Mouse (Mus musculus) mature B cell (primary cell): Measurements from ENCODE around the gene Bsnd.

Source experiments
- in situ Hi-C: fragments of 300-500 bp; cut with MboI; formaldehyde crosslinking; loops from 2 replicates; pipeline ENCODE4 v1.14.3; 2019

Gene Bsnd

GRCm38 (mm10) chr4:106483215-106483727, 8.8 kb downstream of the Bsnd start:
- in situ Hi-C loops = no loop called here

DNA sequence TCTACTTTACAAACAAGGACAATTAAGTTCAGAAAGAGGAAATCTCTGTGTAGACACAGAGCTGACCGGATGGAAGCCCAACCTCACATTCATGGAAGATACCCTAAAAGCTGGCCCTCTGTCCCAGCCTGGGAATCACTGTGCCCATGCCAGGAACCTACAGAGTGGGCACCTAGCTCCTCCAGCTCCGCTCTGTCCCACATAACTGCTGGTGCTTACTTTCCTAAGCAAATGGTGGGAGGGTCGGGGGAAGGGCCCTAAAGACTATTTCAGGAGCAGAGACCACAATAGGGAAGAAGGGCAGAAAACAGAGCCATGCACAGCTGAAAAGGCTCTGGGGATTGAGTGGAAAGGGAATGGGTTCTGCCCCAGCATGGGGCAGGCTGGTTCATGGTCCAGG, 11.5 kb downstream of the Bsnd start:
- in situ Hi-C loops = no loop called here

- in situ Hi-C loops = no loop called here
Measured at GRCm38 (mm10) chr4:106474241-106474640, 17.8 kb downstream of the Bsnd start.

DNA sequence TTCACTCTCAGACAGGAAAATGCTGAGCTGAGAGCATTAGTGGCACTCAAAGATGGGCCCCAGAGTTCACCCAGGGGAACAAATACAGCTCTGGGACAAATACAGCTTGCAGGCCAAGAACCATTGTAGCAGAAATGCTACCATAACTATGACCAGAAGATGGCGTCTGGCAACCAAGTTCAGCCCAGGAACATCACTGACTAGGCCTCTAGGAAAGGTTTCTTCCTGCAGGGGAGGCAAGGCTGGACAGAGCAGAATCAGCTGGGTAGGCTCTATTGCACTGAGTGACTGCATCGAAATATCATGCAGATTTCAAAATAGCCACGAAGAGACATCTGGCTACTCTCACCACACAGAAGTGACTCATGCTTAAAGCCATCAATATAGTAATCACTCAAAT, 19.7 kb downstream of the Bsnd start:
- in situ Hi-C loops = no loop called here

DNA sequence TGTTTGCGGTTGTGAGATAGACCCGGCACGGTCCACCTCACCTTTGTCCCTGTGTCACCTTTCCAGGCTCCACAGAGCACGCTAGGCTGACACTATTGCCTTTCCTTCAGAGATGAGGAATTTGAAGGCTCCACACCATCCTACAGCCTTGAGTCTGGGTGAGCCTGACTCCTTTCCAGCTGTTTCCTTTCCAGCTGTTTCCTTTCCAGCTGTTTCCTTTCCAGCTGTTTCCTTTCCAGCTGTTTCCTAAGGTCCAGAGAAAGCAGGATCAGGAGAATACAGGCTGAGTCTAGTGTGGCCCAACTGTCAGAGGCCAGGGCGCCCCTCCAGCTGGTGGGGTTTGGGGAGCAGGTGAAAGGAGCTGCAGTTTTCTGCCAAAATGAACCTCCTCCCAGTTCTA, 21.2 kb downstream of the Bsnd start:
- in situ Hi-C loops = no loop called here

GRCm38 (mm10) chr4:106467420-106468110, 24.5 kb downstream of the Bsnd start:
- in situ Hi-C loops = no loop called here

DNA sequence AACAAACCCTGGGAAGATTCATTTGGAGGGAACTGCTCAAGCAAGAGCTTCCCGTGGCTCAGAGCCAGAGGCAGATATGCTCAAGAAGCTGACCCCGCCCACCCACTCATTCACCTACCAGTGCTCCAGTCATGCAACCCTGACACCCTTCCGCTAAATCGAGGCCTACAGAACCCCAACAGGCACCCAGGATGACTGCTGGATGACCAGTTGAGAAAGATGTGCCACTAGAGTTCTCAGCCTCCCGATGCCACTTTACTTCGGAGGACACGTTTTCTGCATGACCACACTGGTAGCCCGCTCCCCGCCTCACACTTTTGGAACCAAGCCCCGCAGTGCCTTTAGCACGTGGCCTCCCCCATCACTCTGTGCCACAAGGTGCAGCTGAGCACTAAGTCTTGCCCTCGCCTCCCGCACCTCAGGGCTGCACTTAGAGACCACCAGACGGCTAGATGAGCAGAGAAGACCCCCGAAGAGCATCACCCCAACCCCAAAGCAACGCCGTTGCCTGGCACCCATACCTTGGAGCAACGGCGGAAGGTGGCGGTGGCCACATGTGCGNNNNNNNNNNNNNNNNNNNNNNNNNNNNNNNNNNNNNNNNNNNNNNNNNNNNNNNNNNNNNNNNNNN, 28.8 kb downstream of the Bsnd start:
- in situ Hi-C loops = no loop called here

DNA sequence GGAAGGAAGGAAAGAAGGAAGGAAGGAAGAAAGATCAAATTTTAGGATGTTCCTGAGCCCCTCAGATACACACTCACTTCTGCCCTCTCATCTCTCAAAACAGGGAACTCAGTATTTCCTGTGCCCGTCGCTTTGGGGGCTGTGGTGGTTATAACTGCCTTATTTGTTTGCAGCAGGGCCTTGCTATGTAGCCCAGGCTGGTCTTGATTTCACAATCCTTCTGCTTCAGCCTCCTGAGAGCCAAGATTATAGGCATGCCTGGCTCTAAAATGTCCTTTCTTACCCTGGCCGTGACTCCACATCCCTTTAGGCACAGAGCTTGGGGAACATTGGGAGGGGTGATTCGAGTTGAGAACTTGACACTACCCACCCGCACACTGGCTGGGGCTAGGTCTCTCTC, 29.6 kb downstream of the Bsnd start:
- in situ Hi-C loops = no loop called here

DNA sequence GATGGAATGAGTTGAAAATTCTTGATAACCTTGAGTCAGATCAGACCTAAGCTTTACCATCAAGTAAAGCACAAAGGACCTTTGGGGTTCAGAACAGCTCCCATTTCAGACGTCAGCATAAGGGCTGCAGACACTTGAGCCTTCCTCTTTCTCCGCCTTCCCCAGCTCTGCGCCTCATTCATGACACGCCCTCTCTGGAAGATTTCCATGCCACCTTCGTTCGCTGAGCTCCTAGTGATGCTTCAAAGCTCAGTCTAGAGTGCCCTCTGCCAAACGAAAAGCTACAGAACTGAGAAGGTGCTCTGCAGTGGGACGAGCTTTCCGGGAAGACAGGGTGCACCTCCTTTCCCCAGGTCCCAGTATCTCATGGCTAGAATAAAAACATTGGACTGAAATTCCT, 30.1 kb downstream of the Bsnd start:
- in situ Hi-C loops = no loop called here

GRCm38 (mm10) chr4:106454541-106454940, 37.5 kb downstream of the Bsnd start:
- in situ Hi-C loops = no loop called here

DNA sequence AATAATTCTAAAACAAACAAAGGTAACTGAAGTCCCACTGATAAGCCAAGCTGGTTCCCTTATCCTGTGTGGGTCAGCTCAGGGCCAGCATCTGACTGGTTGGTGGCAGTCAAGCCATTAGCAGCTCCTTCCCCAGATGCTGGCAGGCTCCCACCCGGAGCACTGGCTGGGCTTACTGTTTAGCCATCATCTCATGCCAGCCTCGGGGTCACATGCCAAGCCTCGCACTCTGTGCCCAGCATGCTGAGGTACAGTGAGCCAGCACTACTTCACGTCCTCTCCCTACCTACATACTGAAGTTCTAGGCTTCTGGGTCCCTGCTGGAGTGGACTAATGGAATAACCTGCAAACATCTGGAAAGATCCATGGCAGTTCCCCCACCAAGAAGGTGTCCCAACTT, 38.6 kb downstream of the Bsnd start:
- in situ Hi-C loops = no loop called here

DNA sequence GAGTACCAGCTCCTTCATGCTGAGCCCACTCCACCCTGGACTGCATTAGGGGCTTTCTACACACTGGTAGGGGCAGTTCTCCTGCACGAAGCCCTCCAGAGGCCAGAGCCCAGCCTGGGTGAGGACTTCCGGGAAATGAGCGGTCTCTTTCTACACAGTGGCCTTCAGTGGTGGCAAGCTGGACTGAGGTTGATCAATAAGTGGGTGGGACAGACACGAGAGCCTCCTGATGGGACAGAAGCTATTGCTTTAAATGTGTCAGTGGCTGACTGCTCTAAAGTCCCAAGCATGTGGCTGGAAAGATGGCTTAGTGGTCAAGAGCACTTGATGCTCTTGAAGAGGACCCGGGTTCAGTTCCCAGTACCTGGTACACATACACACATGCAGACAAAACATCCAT, 39.0 kb downstream of the Bsnd start:
- in situ Hi-C loops = no loop called here

- in situ Hi-C loops = no loop called here
Measured at GRCm38 (mm10) chr4:106452401-106452800, 39.7 kb downstream of the Bsnd start.

GRCm38 (mm10) chr4:106449306-106449705, 42.8 kb downstream of the Bsnd start:
- in situ Hi-C loops = no loop called here

DNA sequence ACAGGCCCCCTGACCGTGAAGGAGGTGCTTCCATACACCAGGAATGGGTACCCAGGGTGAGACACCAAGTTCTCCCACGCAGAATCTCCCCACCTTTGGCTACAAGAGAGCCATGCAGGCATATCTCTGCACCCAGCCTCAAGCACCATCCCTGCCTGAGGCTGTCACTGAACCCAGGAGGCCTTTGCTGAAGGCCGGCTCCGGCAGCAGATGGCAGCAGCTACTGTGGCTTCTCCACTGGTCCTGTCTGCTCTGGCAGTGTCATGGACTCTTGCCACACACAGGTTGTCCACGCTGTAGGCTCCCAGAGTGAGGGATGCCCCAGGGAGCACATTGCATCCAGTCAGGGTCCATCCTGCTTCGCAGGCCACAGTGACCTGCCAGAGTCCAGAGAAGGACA, 48.9 kb downstream of the Bsnd start:
- in situ Hi-C loops = no loop called here

DNA sequence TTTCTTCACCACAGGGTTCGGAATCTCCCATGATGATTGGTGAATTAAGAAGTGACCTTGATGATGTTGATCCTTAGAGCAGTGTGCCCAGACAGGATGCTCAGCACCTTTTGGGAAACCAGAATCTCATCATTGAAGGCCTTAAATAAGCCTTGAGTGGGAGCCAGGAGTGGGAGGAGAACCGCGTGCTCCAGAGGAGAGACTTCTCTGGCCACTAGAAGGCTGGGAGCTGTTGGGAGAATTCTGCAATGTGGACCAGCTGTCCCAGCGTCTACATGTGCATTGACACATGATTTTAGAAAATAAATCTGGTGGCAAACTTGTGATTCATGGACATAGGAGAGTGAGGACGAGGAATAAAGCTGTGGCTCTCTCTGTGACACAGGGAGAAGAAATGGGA, 53.3 kb downstream of the Bsnd start:
- in situ Hi-C loops = no loop called here

DNA sequence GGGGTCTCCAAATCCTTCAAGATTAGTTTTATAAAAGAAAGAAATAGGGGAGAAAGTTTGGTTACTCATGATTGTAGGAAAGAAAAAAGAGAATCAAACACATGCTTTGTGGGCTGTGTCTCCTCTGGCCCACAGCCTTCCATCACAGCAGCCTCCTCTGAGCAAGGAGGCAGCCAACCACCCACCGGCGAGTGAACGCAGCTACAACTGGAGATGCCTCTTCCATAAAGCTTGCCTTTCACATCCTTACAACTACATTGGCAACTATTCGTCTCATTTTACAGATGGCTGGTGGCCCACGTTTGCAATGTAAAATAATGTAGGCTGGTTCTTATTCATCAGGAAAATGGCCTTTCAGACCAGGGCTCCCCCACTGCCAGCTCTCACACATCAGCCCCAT, 54.9 kb downstream of the Bsnd start:
- in situ Hi-C loops = no loop called here

DNA sequence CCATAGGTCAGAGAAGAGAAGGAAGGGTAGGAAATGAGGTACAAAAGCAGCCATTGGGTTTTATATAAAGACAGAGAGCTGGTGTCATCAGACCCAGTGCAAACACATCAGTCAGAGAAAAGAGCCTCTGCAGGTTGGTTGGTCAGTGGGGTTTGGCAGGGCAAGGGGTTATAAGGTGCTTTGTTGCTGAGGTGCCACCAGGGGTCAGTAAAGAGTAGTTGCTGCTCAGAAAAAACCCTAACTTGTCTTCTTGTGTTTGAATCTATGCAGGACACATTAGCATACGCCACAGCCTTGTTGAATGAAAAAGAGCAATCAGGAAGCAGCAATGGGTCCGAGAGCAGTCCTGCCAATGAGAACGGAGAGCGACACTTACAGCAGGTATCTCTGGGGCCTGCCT, 55.6 kb downstream of the Bsnd start:
- in situ Hi-C loops = no loop called here

GRCm38 (mm10) chr4:106435426-106435825, 56.7 kb downstream of the Bsnd start:
- in situ Hi-C loops = no loop called here
